In the genomic region with DNA sequence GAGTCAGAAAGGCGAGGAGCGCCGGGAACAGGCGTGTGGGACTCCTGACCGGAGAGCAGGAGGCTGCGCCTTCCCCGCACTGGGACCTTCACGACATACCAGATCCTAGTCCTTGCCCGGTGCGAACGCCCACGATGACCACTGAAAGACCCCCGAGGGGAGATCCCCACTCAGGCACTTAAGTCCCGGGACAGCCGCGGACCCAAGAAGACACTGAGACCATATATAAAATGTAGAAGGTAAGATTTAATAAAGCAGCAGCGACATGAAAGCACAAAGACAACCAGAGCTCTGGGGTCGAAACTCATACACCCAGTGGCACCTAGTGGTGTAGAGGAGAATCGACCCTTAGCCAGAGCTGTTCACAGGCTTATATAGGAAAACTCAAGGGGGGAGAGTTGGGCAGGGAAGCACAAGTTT, we compare ENCODE assay signal across 10 mouse cellular contexts. TPM values are rescaled to one million over a fixed set of nuclear protein-coding genes. Genes with fewer than 3 reads are reported as not detected.
DNase-seq lines count a peak whose midpoint lies in the region; ATAC-seq and TF ChIP-seq lines count a peak whose summit lies in the region.
"Not testable (repeated sequence)": the region's sequence is repeated elsewhere in the genome, so short reads cannot be mapped to it uniquely, and the experiment has no call there.
"Had no signal": no experiment of that assay in that cellular context is flagged by ENCODE, and none has a peak within 500 bp of the region (broad histone marks: within the 10 kb centered on the region; RNA-seq: fewer than 3 reads in every experiment).

No protein-coding gene starts in this region.

- not testable (repeated sequence) for H3K4me1 ChIP-seq in embryonic facial prominence, embryonic 14.5 days (ENCODE audit: control insufficient read depth, insufficient read depth, low read length); heart, embryonic 13.5 days; liver, adult 2 months (ENCODE audit: control insufficient read depth, insufficient read depth, low read length); midbrain, embryonic 15.5 days

- H3K27me3 ChIP-seq in embryonic facial prominence, embryonic 14.5 days (replicated peaks; ENCODE audit: control insufficient read depth, insufficient read depth, low read length); heart, embryonic 13.5 days (replicated peaks); liver, adult 2 months (ENCODE audit: control insufficient read depth, insufficient read depth, low read length); midbrain, embryonic 15.5 days (replicated peaks): not testable (repeated sequence)

- not testable (repeated sequence) for TF ChIP-seq POLR2A in liver, adult 2 months (IDR thresholded peaks at IDR 0.05; ENCODE audit: extremely low read depth, insufficient read depth, low read length)

- peak overlapping the region; percentile 30 for H3K4me3 ChIP-seq in embryonic facial prominence, embryonic 14.5 days (ENCODE audit: low read depth, low read length)
- H3K4me3 ChIP-seq in heart, embryonic 13.5 days = peak overlapping the region; percentile 43
- peak overlapping the region; percentile 51; the same call in 1 of the 2 replicates for H3K4me3 ChIP-seq in liver, adult 2 months (ENCODE audit: insufficient read depth, low read depth, low read length)
- H3K4me3 ChIP-seq in midbrain, embryonic 15.5 days = peak overlapping the region; percentile 33

- not testable (repeated sequence) for H3K79me2 ChIP-seq in liver, adult 2 months (ENCODE audit: control insufficient read depth, insufficient read depth, low read length)

- not testable (repeated sequence) for H3K27ac ChIP-seq in embryonic facial prominence, embryonic 14.5 days (replicated peaks; ENCODE audit: low read depth, low read length); heart, embryonic 13.5 days (replicated peaks); liver, adult 2 months (replicated peaks; ENCODE audit: insufficient read depth, low read depth, low read length); midbrain, embryonic 15.5 days

- ATAC-seq in embryonic facial prominence, embryonic 14.5 days (ENCODE audit: low read depth) = peak; percentile 69; the same call in 1 of the 2 replicates
- ATAC-seq in heart, embryonic 13.5 days (ENCODE audit: extremely low read depth, insufficient number of reproducible peaks, low FRiP score, low TSS enrichment) = not testable (repeated sequence)
- ATAC-seq in midbrain, embryonic 15.5 days (replicated peaks) = peak; percentile 85

- peak overlapping the region; percentile 46; the same call in 1 of the 2 replicates for H3K9ac ChIP-seq in embryonic facial prominence, embryonic 14.5 days (ENCODE audit: low read depth, low read length)
- peak overlapping the region; percentile 66; the same call in 1 of the 2 replicates for H3K9ac ChIP-seq in heart, embryonic 13.5 days
- not testable (repeated sequence) for H3K9ac ChIP-seq in liver, adult 2 months (ENCODE audit: low read depth, low read length)
- peak overlapping the region; percentile 41; the same call in 1 of the 2 replicates for H3K9ac ChIP-seq in midbrain, embryonic 15.5 days

- WGBS in embryonic facial prominence, embryonic 14.5 days = 42% methylated on average over 19 of the region's 19 CpGs
- WGBS in heart, embryonic 13.5 days = 37% methylated on average over 19 of the region's 19 CpGs
- 23% methylated on average over 19 of the region's 19 CpGs for WGBS in liver, adult 2 months
- whole genome bisulfite sequencing in midbrain, embryonic 15.5 days = 28% methylated on average over 19 of the region's 19 CpGs

- H3K36me3 ChIP-seq in embryonic facial prominence, embryonic 14.5 days (ENCODE audit: control insufficient read depth, insufficient read depth, low read length); heart, embryonic 13.5 days; liver, adult 2 months (ENCODE audit: control insufficient read depth, insufficient read depth, low read length); midbrain, embryonic 15.5 days (replicated peaks): not testable (repeated sequence)

- peak; percentile 62 for DNase-seq in 416B (ENCODE audit: low read depth)
- DNase-seq in adrenal gland, postnatal 4 days (ENCODE audit: low spot score in 2 of 2) = peak; percentile 5 to 21
- peak; percentile 73 for DNase-seq in embryonic facial prominence, embryonic 14.5 days (ENCODE audit: low spot score)
- DNase-seq in kidney, adult 9 months = peak; percentile 68
- DNase-seq in liver, adult 2 months (ENCODE audit: extremely low read depth, low read depth, low spot score) = peak; percentile 23
- peak; percentile 23 to 63 for DNase-seq in spleen, postnatal 4 days (ENCODE audit: low spot score in 2 of 2)

- peak; percentile 20; the same call in 1 of the 2 replicates for TF ChIP-seq CTCF in liver, adult 2 months (IDR thresholded peaks at IDR 0.05; ENCODE audit: low read depth, low read length)

- H3K4me2 ChIP-seq in embryonic facial prominence, embryonic 14.5 days (ENCODE audit: low read depth, low read length) = peak overlapping the region; percentile 44
- peak overlapping the region; percentile 81 for H3K4me2 ChIP-seq in heart, embryonic 13.5 days
- H3K4me2 ChIP-seq in midbrain, embryonic 15.5 days = peak overlapping the region; percentile 42

- H3K9me3 ChIP-seq in embryonic facial prominence, embryonic 14.5 days (ENCODE audit: control insufficient read depth, low read length); heart, embryonic 13.5 days; midbrain, embryonic 15.5 days: not testable (repeated sequence)

RNA-seq across cellular contexts. Expression of a gene that starts 9.7 kb away (rescaled TPM):
- 10 to 100 TPM; 32.0 to 34.8 TPM for total RNA-seq in adrenal gland, postnatal 4 days (2021)
- polyA plus RNA-seq in embryonic facial prominence, embryonic 14.5 days (2014; fragmentation: Nextera tagmentation; extraction: Ambion mirVana) = 4.6 and 4.9 TPM in 2 replicates
- 2.0 and 2.1 TPM in 2 replicates for polyA plus RNA-seq in heart, embryonic 13.5 days (2015; fragmentation: Nextera tagmentation; extraction: Ambion mirVana)
- total RNA-seq in liver, adult 2 months (2014; rRNA removed) = 15.8 and 17.6 TPM in 2 replicates
- polyA plus RNA-seq in liver, adult 2 months (2012; rRNA removed) = 2.4 and 2.8 TPM in 2 replicates
- polyA plus RNA-seq in midbrain, embryonic 15.5 days (2015; fragmentation: Nextera tagmentation; extraction: Ambion mirVana) = 5.0 and 5.5 TPM in 2 replicates

RNA-seq across cellular contexts. Expression of a gene that starts 58.9 kb away (rescaled TPM):
- not detected for total RNA-seq in adrenal gland, postnatal 4 days (2021)
- polyA plus RNA-seq in embryonic facial prominence, embryonic 14.5 days (2014; fragmentation: Nextera tagmentation; extraction: Ambion mirVana) = not detected in 2 replicates
- not detected in 2 replicates for polyA plus RNA-seq in heart, embryonic 13.5 days (2015; fragmentation: Nextera tagmentation; extraction: Ambion mirVana)
- total RNA-seq in liver, adult 2 months (2014; rRNA removed) = not detected in 2 replicates
- not detected in 2 replicates for polyA plus RNA-seq in liver, adult 2 months (2012; rRNA removed)
- polyA plus RNA-seq in midbrain, embryonic 15.5 days (2015; fragmentation: Nextera tagmentation; extraction: Ambion mirVana) = not detected in 2 replicates
- total RNA-seq: gastrocnemius, adult 8-10 months had no signal
- polyA plus RNA-seq: CD4-positive, CD25-positive, alpha-beta regulatory T cell, adult 4 months had no signal

Comparison
In these comparisons a context has a peak if more than half of its experiments do, and no peak if none do; other contexts are left out.
1. DNase-seq: peak in every context shown above with its lines; median percentile 73 in embryonic facial prominence, embryonic 14.5 days; 68 in kidney, adult 9 months; 62 in 416B; 43 in spleen, postnatal 4 days; 23 in liver, adult 2 months; 13 in adrenal gland, postnatal 4 days.